Mouse (Mus musculus) ES-E14 (cell line): ENCODE data around the gene Snrpb2.

Experiments used
- CHD2 ChIP-seq: IDR thresholded peaks from 2 replicates; pipeline ENCODE4 v1.6.1; 2014; ENCODE audit warnings: mild to moderate bottlenecking, low read depth, low read length, inconsistent platforms
- HCFC1 ChIP-seq: IDR thresholded peaks from 2 replicates; pipeline ENCODE4 v1.6.1; 2012; ENCODE audit warnings: low read length, inconsistent platforms, borderline replicate concordance; ENCODE audit not compliant: insufficient read depth
- MAFK ChIP-seq: IDR thresholded peaks from 2 replicates; pipeline ENCODE4 v1.6.1; 2014; ENCODE audit warnings: mild to moderate bottlenecking, low read depth, low read length, inconsistent platforms; ENCODE audit not compliant: insufficient read depth
- ZNF384 ChIP-seq: IDR thresholded peaks from 2 replicates; pipeline ENCODE4 v1.6.1; 2012; ENCODE audit warnings: low read depth, low read length, inconsistent platforms

DNA sequence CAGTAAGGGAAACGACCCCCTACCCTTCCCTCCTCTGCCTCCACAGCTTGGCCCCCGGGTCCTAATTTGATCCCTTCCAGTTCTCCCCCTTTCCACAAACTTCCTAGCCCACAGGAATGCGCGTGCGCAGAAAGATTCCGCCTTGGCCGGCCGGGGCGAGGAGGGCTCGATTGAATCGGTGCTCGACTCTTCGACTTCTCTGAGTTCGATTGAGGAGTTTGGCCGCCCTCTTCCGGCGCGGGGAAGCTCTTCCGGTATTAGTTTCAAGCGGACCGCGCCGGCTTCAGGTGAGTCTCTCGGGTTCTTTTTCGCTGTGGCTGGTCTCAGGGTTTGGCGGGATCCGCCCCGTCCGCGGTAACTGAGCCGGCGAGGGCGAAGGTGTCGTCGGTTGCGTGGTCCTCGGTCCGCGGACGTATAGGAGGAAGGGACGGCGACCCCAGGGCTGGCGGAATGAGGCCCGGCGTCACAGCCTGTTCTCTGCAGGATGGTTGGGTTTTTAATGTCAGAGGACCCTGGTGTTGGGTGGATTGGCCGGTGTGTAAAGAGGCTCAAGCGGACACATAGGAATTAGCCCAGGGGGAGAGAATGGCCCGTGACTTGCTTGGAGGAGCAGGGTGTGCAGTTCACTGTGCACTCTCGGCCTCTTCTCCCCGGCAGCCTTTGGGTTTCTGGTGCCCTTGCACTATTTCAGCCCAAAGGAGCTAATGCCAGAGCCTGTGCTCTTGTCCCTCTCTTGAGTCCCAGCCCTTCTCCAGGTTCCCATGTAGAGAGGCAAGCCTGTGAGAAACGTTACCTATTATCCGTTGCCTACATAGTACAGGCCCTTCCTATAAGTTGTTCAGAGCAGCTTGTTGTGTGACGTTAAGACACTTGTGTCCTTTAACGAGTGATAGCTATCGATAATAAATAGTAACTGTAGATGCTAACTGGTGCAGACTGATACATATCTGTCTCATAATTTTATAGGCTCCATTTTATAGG lies at the start of gene Snrpb2:
- TF ChIP-seq MAFK (no peak), CHD2 (no peak), ZNF384 (no peak), HCFC1 (peak; percentile 86)
